Mouse (Mus musculus): Measurements from ENCODE around the gene Mbd3l1.
A peak's percentile ranks its signal among the peaks of the same experiment; 100 is the strongest.

DNA sequence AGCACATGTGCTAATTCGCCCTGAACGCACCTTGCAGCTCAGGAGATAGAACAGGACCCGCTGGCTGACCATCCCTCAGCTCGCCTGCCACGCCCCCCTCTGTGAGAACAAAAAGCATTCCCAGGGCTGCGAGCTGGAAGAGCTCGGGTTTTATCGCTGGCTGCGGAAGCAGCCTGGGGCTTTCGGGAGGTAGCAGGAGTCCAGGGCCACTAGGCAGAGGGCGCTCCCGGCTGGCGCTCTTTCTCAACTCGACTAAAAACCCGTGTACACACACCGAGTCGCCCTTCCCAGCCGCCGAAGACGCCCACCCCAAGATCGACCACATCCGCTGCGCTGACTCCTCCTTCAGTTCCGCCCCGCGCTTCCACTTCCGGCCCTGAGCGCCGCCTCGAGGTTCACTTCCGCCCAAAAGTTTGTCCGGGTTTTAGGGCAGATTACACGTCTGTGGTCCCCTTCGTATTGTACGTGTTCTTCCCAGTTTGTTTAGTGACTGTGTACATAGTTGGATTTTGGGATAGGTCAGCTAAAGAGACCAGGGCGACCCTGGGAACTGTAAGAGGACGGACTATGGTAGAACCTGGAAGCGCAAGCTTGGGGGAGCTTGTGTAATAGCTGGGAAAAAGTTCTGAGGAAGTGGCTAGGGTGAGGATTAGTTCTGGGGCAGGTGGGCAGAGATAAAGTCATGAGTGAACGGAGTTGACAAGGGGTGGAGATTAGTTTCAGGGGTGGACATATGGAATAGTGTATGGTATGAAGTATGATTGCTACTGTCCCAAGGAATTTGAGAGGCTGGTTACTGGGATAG lies 4.6 kb upstream of the Mbd3l1 start:
- TF ChIP-seq CTCF (IDR thresholded peaks at IDR 0.05; ENCODE audit: low read depth) (peak; percentile 9; the same call in 1 of the 2 replicates), EP300 (IDR thresholded peaks at IDR 0.05; ENCODE audit: low read depth) (no peak)
